In genomic region chr12:74803740-74804512, GRCm38 (mm10) we compare ENCODE assay signal across 8 mouse cellular contexts.
A peak's percentile ranks its signal among the peaks of the same experiment; 100 is the strongest.
DNase-seq lines count a peak whose midpoint lies in the region; ATAC-seq lines count a peak whose summit lies in the region.

No protein-coding gene starts in this region.

- no peak overlapping the region for H3K4me2 ChIP-seq in hindbrain, embryonic 15.5 days
- H3K4me2 ChIP-seq in neural tube, embryonic 12.5 days (replicated peaks): no peak overlapping the region

- ATAC-seq in hindbrain, embryonic 15.5 days (ENCODE audit: low FRiP score, low read depth): peak; percentile 75; the same call in 1 of the 2 replicates
- peak; percentile 79; the same call in 1 of the 2 replicates for ATAC-seq in neural tube, embryonic 12.5 days (ENCODE audit: low FRiP score, low read depth)

- WGBS in hindbrain, embryonic 15.5 days: 60% methylated on average over 13 of the region's 13 CpGs
- WGBS in neural tube, embryonic 12.5 days: 55% methylated on average over 13 of the region's 13 CpGs

- H3K9ac ChIP-seq in hindbrain, embryonic 15.5 days: no peak overlapping the region
- no peak overlapping the region for H3K9ac ChIP-seq in neural tube, embryonic 12.5 days

- H3K9me3 ChIP-seq in hindbrain, embryonic 15.5 days: peaks cover 12% of the 10 kb centered on the region
- H3K9me3 ChIP-seq in neural tube, embryonic 12.5 days: no peaks in the 10 kb centered on the region

- no peaks in the 10 kb centered on the region for H3K27me3 ChIP-seq in hindbrain, embryonic 15.5 days
- no peaks in the 10 kb centered on the region for H3K27me3 ChIP-seq in neural tube, embryonic 12.5 days (replicated peaks)

- peak; percentile 93 for DNase-seq in gastrocnemius, postnatal 10 days
- DNase-seq in gastrocnemius, adult 8-10 months (ENCODE audit: low spot score in 2 of 2): no peak
- DNase-seq in 3134 (ENCODE audit: extremely low read depth, insufficient read length, low spot score) (peak; percentile 51), R1 (ENCODE audit: low read depth, low spot score) (peak; percentile 51)
- DNase-seq in frontal cortex, postnatal 14 days (ENCODE audit: low spot score in 2 of 2): no peak
- no peak for DNase-seq in cerebellum, adult 8-10 months

- H3K4me3 ChIP-seq in hindbrain, embryonic 15.5 days: no peak overlapping the region
- no peak overlapping the region for H3K4me3 ChIP-seq in neural tube, embryonic 12.5 days

- no peaks in the 10 kb centered on the region for H3K4me1 ChIP-seq in hindbrain, embryonic 15.5 days (replicated peaks)
- H3K4me1 ChIP-seq in neural tube, embryonic 12.5 days: no peaks in the 10 kb centered on the region

- H3K36me3 ChIP-seq in hindbrain, embryonic 15.5 days: no peaks in the 10 kb centered on the region
- no peaks in the 10 kb centered on the region for H3K36me3 ChIP-seq in neural tube, embryonic 12.5 days

- no peak overlapping the region for H3K27ac ChIP-seq in hindbrain, embryonic 15.5 days (replicated peaks)
- H3K27ac ChIP-seq in neural tube, embryonic 12.5 days: no peak overlapping the region

Comparison
In these comparisons a context has a peak if more than half of its experiments do, and no peak if none do; other contexts are left out.
1. DNase-seq: peak in gastrocnemius, postnatal 10 days (single experiment), 3134 (single experiment) and R1 (single experiment); none in gastrocnemius, adult 8-10 months (0 of 2), frontal cortex, postnatal 14 days (0 of 2) and cerebellum, adult 8-10 months (single experiment).